In genomic region chrX:161428012-161428411, GRCm38 (mm10) we compare ENCODE assay signal across 16 mouse cellular contexts.
"Had no signal": no experiment of that assay in that cellular context is flagged by ENCODE, and none has a peak within 500 bp of the region (broad histone marks: within the 10 kb centered on the region; RNA-seq: fewer than 3 reads in every experiment).

No protein-coding gene starts in this region.

- H3K4me3 ChIP-seq: left cerebral cortex, adult 2 months; liver, embryonic 13.5 days; neural tube, embryonic 12.5 days; neural tube, embryonic 15.5 days had no signal

- H3K27ac ChIP-seq: kidney, postnatal 0 days; left cerebral cortex, adult 2 months; liver, embryonic 13.5 days; neural tube, embryonic 12.5 days; neural tube, embryonic 15.5 days had no signal

- H3K9ac ChIP-seq: liver, embryonic 13.5 days; neural tube, embryonic 12.5 days; neural tube, embryonic 15.5 days had no signal

- H3K36me3 ChIP-seq: liver, embryonic 13.5 days; neural tube, embryonic 12.5 days; neural tube, embryonic 15.5 days had no signal

- H3K4me1 ChIP-seq: liver, embryonic 13.5 days; neural tube, embryonic 12.5 days; neural tube, embryonic 15.5 days had no signal

- H3K27me3 ChIP-seq: liver, embryonic 13.5 days; neural tube, embryonic 12.5 days had no signal

- H3K4me2 ChIP-seq: liver, embryonic 13.5 days; midbrain, embryonic 11.5 days; neural tube, embryonic 12.5 days; neural tube, embryonic 15.5 days had no signal

- H3K9me3 ChIP-seq: liver, embryonic 13.5 days; neural tube, embryonic 12.5 days; neural tube, embryonic 15.5 days had no signal

- DNase-seq: kidney, postnatal 25 days; layer of hippocampus, postnatal 36 days; liver, embryonic 13.5 days; lung, adult 2 months; lung, postnatal 14 days; lung, postnatal 4 days; midbrain, embryonic 14.5 days; right cerebral cortex, adult 18-20 months; right cerebral cortex, postnatal 14 days; right cerebral cortex, postnatal 4 days; thymus, postnatal 25 days had no signal
